ENCODE assay signal across 19 mouse cellular contexts in genomic region chr19:46225506-46225905, GRCm38 (mm10).
DNase-seq lines count a peak whose midpoint lies in the region; ATAC-seq and TF ChIP-seq lines count a peak whose summit lies in the region.
"Had no signal": no experiment of that assay in that cellular context is flagged by ENCODE, and none has a peak within 500 bp of the region (broad histone marks: within the 10 kb centered on the region; RNA-seq: fewer than 3 reads in every experiment).

No protein-coding gene starts in this region.

- no peaks in the 10 kb centered on the region for H3K27me3 ChIP-seq in heart, embryonic 12.5 days (replicated peaks)
- no peaks in the 10 kb centered on the region for H3K27me3 ChIP-seq in midbrain, postnatal 0 days (ENCODE audit: insufficient read depth, low read length)
- no peaks in the 10 kb centered on the region for H3K27me3 ChIP-seq in midbrain, embryonic 16.5 days (ENCODE audit: control insufficient read depth, insufficient read depth, low read depth, low read length)
- H3K27me3 ChIP-seq: hindbrain, embryonic 12.5 days; intestine, embryonic 15.5 days; kidney, embryonic 15.5 days; limb, embryonic 15.5 days; midbrain, embryonic 12.5 days had no signal

- intact Hi-C loops in heart, postnatal 14 days (cut with DNase I), result no loop called here

- no peaks in the 10 kb centered on the region for H3K9me3 ChIP-seq in heart, embryonic 12.5 days (replicated peaks)
- no peaks in the 10 kb centered on the region for H3K9me3 ChIP-seq in midbrain, postnatal 0 days (ENCODE audit: low read length)
- H3K9me3 ChIP-seq in midbrain, embryonic 16.5 days (replicated peaks; ENCODE audit: control insufficient read depth, low read length, poor library complexity, severe bottlenecking), result no peaks in the 10 kb centered on the region
- H3K9me3 ChIP-seq: hindbrain, embryonic 12.5 days; intestine, embryonic 15.5 days; kidney, embryonic 15.5 days; limb, embryonic 15.5 days; midbrain, embryonic 12.5 days had no signal

- 72% methylated on average over 4 of the region's 4 CpGs for WGBS in heart, embryonic 12.5 days
- WGBS in midbrain, postnatal 0 days, result 62% methylated on average over 4 of the region's 4 CpGs
- WGBS in midbrain, embryonic 16.5 days, result 58% methylated on average over 4 of the region's 4 CpGs

- peaks cover 7% of the 10 kb centered on the region; the same call in 1 of the 2 replicates for H3K36me3 ChIP-seq in heart, embryonic 12.5 days
- H3K36me3 ChIP-seq in midbrain, postnatal 0 days (ENCODE audit: insufficient read depth, low read length), result no peaks in the 10 kb centered on the region
- no peaks in the 10 kb centered on the region for H3K36me3 ChIP-seq in midbrain, embryonic 16.5 days (ENCODE audit: control insufficient read depth, insufficient read depth, low read length)
- H3K36me3 ChIP-seq: hindbrain, embryonic 12.5 days; intestine, embryonic 15.5 days; midbrain, embryonic 12.5 days had no signal

- H3K4me1 ChIP-seq in heart, embryonic 12.5 days (replicated peaks), result peaks cover 32% of the 10 kb centered on the region
- H3K4me1 ChIP-seq in midbrain, postnatal 0 days (ENCODE audit: insufficient read depth, low read length), result no peaks in the 10 kb centered on the region
- no peaks in the 10 kb centered on the region for H3K4me1 ChIP-seq in midbrain, embryonic 16.5 days (ENCODE audit: control insufficient read depth, insufficient read depth, low read length)
- H3K4me1 ChIP-seq: hindbrain, embryonic 12.5 days; intestine, embryonic 15.5 days; midbrain, embryonic 12.5 days had no signal

- H3K9ac ChIP-seq in heart, embryonic 12.5 days, result no peak overlapping the region
- H3K9ac ChIP-seq in midbrain, postnatal 0 days (replicated peaks; ENCODE audit: low read length, poor library complexity, severe bottlenecking), result no peak overlapping the region
- no peak overlapping the region for H3K9ac ChIP-seq in midbrain, embryonic 16.5 days (ENCODE audit: low read depth, low read length)
- H3K9ac ChIP-seq: forebrain, postnatal 0 days; hindbrain, embryonic 12.5 days; intestine, embryonic 15.5 days; kidney, embryonic 15.5 days; limb, embryonic 15.5 days; liver, postnatal 0 days; midbrain, embryonic 12.5 days had no signal

- H3K27ac ChIP-seq in heart, embryonic 12.5 days (ENCODE audit: poor library complexity, severe bottlenecking), result 0 out of 2 replicates have a peak overlapping the region, but pooled peaks have one; percentile 38
- no peak overlapping the region for H3K27ac ChIP-seq in midbrain, postnatal 0 days (ENCODE audit: low read depth, low read length)
- no peak overlapping the region for H3K27ac ChIP-seq in midbrain, embryonic 16.5 days (ENCODE audit: low read length)
- H3K27ac ChIP-seq: hindbrain, embryonic 12.5 days; intestine, embryonic 15.5 days; kidney, embryonic 15.5 days; layer of hippocampus, adult 2 months; limb, embryonic 15.5 days; macrophage; midbrain, embryonic 12.5 days had no signal

- ATAC-seq in heart, embryonic 12.5 days (ENCODE audit: insufficient number of reproducible peaks, low FRiP score), result no peak
- no peak for ATAC-seq in midbrain, postnatal 0 days (ENCODE audit: low FRiP score)
- ATAC-seq in midbrain, embryonic 16.5 days, result no peak
- ATAC-seq: forebrain, postnatal 0 days; intestine, embryonic 15.5 days; liver, postnatal 0 days had no signal

- no peak overlapping the region for H3K4me2 ChIP-seq in heart, embryonic 12.5 days
- no peak overlapping the region for H3K4me2 ChIP-seq in midbrain, postnatal 0 days (ENCODE audit: low read depth, low read length, poor library complexity, severe bottlenecking)
- H3K4me2 ChIP-seq in midbrain, embryonic 16.5 days (ENCODE audit: low read length), result no peak overlapping the region
- H3K4me2 ChIP-seq: hindbrain, embryonic 12.5 days; intestine, embryonic 15.5 days; kidney, embryonic 15.5 days; limb, embryonic 15.5 days; midbrain, embryonic 12.5 days had no signal

- DNase-seq in heart, postnatal 14 days, result no peak
- peak; percentile 26 for DNase-seq in midbrain, postnatal 0 days (ENCODE audit: low spot score)
- peak; percentile 72 to 81 for DNase-seq in gastrocnemius, adult 8-10 months (ENCODE audit: low spot score in 2 of 2)
- no peak for DNase-seq in frontal cortex, postnatal 25 days (ENCODE audit: low spot score in 2 of 2)
- DNase-seq in spleen, adult 12 weeks (ENCODE audit: low spot score), result no peak
- DNase-seq: adrenal gland, postnatal 36 days; forebrain, postnatal 0 days; liver, postnatal 0 days; right cerebral cortex, postnatal 14 days; thymus, postnatal 4 days had no signal

- H3K4me3 ChIP-seq in heart, embryonic 12.5 days, result no peak overlapping the region
- H3K4me3 ChIP-seq in midbrain, postnatal 0 days (ENCODE audit: low read depth, low read length), result no peak overlapping the region
- H3K4me3 ChIP-seq in midbrain, embryonic 16.5 days (ENCODE audit: low read depth, low read length), result no peak overlapping the region
- H3K4me3 ChIP-seq: hindbrain, embryonic 12.5 days; intestine, embryonic 15.5 days; kidney, embryonic 15.5 days; layer of hippocampus, adult 2 months; limb, embryonic 15.5 days; midbrain, embryonic 12.5 days had no signal

- no peak for TF ChIP-seq CTCF in midbrain, postnatal 0 days (IDR thresholded peaks at IDR 0.05)

Comparison
In these comparisons a context has a peak if more than half of its experiments do, and no peak if none do; other contexts are left out.
1. DNase-seq: peak in midbrain, postnatal 0 days (single experiment) and gastrocnemius, adult 8-10 months (2 of 2); none in heart, postnatal 14 days (0 of 2), frontal cortex, postnatal 25 days (0 of 2) and spleen, adult 12 weeks (single experiment).